ENCODE assay signal across 13 mouse cellular contexts in the genomic region with DNA sequence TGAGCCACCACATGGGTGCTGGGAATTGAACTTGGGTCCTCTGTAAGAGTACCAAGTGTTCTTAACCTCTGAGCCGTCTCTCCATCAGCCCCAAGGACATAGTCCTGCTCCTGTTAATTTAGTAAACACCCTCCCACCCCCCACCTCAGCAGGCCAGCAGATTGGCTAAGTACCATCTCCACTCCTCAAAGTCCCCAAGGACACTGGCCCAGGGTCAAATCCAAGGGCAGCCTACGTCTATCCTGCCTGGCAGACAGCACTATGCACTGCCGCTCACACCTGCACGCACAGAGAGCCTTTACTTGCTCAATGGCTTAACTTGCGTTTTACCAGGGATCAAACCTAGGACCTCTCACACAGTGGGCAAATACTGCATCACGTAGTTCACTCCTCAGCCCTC.
"Had no signal": no experiment of that assay in that cellular context is flagged by ENCODE, and none has a peak within 500 bp of the region (broad histone marks: within the 10 kb centered on the region; RNA-seq: fewer than 3 reads in every experiment).

No protein-coding gene starts in this region.

- H3K9ac ChIP-seq: limb, embryonic 15.5 days; liver, embryonic 12.5 days; lung, embryonic 14.5 days; neural tube, embryonic 13.5 days; stomach, embryonic 15.5 days had no signal

- H3K4me3 ChIP-seq: limb, embryonic 15.5 days; liver, embryonic 12.5 days; megakaryocyte, embryonic 14.5 days; neural tube, embryonic 13.5 days; stomach, embryonic 15.5 days had no signal

- H3K27ac ChIP-seq: limb, embryonic 15.5 days; liver, embryonic 12.5 days; stomach, embryonic 15.5 days had no signal

- H3K4me1 ChIP-seq: liver, embryonic 12.5 days; stomach, embryonic 15.5 days had no signal

- H3K9me3 ChIP-seq: limb, embryonic 15.5 days; liver, embryonic 12.5 days; neural tube, embryonic 13.5 days; stomach, embryonic 15.5 days had no signal

- H3K27me3 ChIP-seq: limb, embryonic 15.5 days; liver, embryonic 12.5 days; megakaryocyte, embryonic 14.5 days; neural tube, embryonic 13.5 days; stomach, embryonic 15.5 days had no signal

- DNase-seq: layer of hippocampus, adult 9-11 months; layer of hippocampus, postnatal 36 days; lung, embryonic 14.5 days; lung, postnatal 10 days; retina, postnatal 1 day; right cerebral cortex, postnatal 14 days; thymus, postnatal 4 days had no signal

- H3K4me2 ChIP-seq: limb, embryonic 15.5 days; liver, embryonic 12.5 days; lung, embryonic 14.5 days; midbrain, embryonic 11.5 days; neural tube, embryonic 13.5 days; stomach, embryonic 15.5 days had no signal
